Mouse (Mus musculus): ENCODE results near the gene Cers6. TPM values are rescaled to one million over a fixed set of nuclear protein-coding genes. Genes with fewer than 3 reads are reported as not detected.
A peak's percentile ranks its signal among the peaks of the same experiment; 100 is the strongest.

Cers6 gene
- polyA plus RNA-seq (2014; fragmentation: Nextera tagmentation; extraction: Ambion mirVana), result 32.1 and 34.0 TPM in 2 replicates

- Histone ChIP-seq H3K27me3 (ENCODE audit: control insufficient read depth, insufficient read depth, low read length) (peaks cover 7% of the 10 kb centered on the region), H3K9me3 (ENCODE audit: control insufficient read depth, low read length) (no peaks in the 10 kb centered on the region), H3K9ac (ENCODE audit: low read length) (peak within 1 kb of the TSS; percentile 94), H3K36me3 (ENCODE audit: control insufficient read depth, insufficient read depth, low read length) (no peaks in the 10 kb centered on the region), H3K27ac (ENCODE audit: low read depth, low read length) (peak within 1 kb of the TSS; percentile 57), H3K4me1 (ENCODE audit: control insufficient read depth, insufficient read depth, low read length) (peaks cover 6% of the 10 kb centered on the region; the same call in 1 of the 2 replicates), H3K4me3 (ENCODE audit: low read depth, low read length) (peak within 1 kb of the TSS; percentile 79), H3K4me2 (peak within 1 kb of the TSS; percentile 74)
- DNase-seq (ENCODE audit: low spot score, missing footprints) (peak; percentile 98), ATAC-seq (ENCODE audit: low FRiP score) (peak; percentile 98)
- WGBS, result under 1% methylated on average over 53 of the region's 53 CpGs
Observed at GRCm38 (mm10) chr2:68860904-68861685, at the start of gene Cers6. Gene Cers6 (plus strand): TSS chr2:68861441.

- H3K36me3 ChIP-seq (ENCODE audit: control insufficient read depth, insufficient read depth, low read length), result no peaks in the 10 kb centered on the region
- no peak overlapping the region for H3K4me3 ChIP-seq (ENCODE audit: low read depth, low read length)
- no peak for DNase-seq (ENCODE audit: low spot score, missing footprints)
- H3K4me1 ChIP-seq (ENCODE audit: control insufficient read depth, insufficient read depth, low read length), result no peaks in the 10 kb centered on the region
- H3K4me2 ChIP-seq, result no peak overlapping the region
- no peak overlapping the region for H3K27ac ChIP-seq (ENCODE audit: low read depth, low read length)
- no peak overlapping the region for H3K9ac ChIP-seq (ENCODE audit: low read length)
- no peaks in the 10 kb centered on the region for H3K9me3 ChIP-seq (ENCODE audit: control insufficient read depth, low read length)
- H3K27me3 ChIP-seq (ENCODE audit: control insufficient read depth, insufficient read depth, low read length), result no peaks in the 10 kb centered on the region
- no peak for ATAC-seq (ENCODE audit: low FRiP score)
- WGBS, result 59% methylated on average over 2 of the region's 2 CpGs
Observed at GRCm38 (mm10) chr2:68814409-68814808, 46.8 kb upstream of the Cers6 start.

GRCm38 (mm10) chr2:68819040-68819439, 42.2 kb upstream of the Cers6 start:
- Histone ChIP-seq H3K4me3 (ENCODE audit: low read depth, low read length) (no peak overlapping the region), H3K4me2 (no peak overlapping the region), H3K4me1 (ENCODE audit: control insufficient read depth, insufficient read depth, low read length) (no peaks in the 10 kb centered on the region), H3K27ac (ENCODE audit: low read depth, low read length) (no peak overlapping the region), H3K9me3 (ENCODE audit: control insufficient read depth, low read length) (no peaks in the 10 kb centered on the region), H3K9ac (ENCODE audit: low read length) (no peak overlapping the region), H3K36me3 (ENCODE audit: control insufficient read depth, insufficient read depth, low read length) (no peaks in the 10 kb centered on the region), H3K27me3 (ENCODE audit: control insufficient read depth, insufficient read depth, low read length) (no peaks in the 10 kb centered on the region)
- ATAC-seq (ENCODE audit: low FRiP score), result no peak
- DNase-seq (ENCODE audit: low spot score, missing footprints), result no peak
- 76% methylated on average over 4 of the region's 4 CpGs for WGBS

GRCm38 (mm10) chr2:68822152-68822887, 38.9 kb upstream of the Cers6 start:
- 78% methylated on average over 4 of the region's 4 CpGs for WGBS
- Histone ChIP-seq H3K9me3 (ENCODE audit: control insufficient read depth, low read length) (no peaks in the 10 kb centered on the region), H3K36me3 (ENCODE audit: control insufficient read depth, insufficient read depth, low read length) (no peaks in the 10 kb centered on the region), H3K4me2 (no peak overlapping the region), H3K4me1 (ENCODE audit: control insufficient read depth, insufficient read depth, low read length) (no peaks in the 10 kb centered on the region), H3K27me3 (ENCODE audit: control insufficient read depth, insufficient read depth, low read length) (no peaks in the 10 kb centered on the region), H3K9ac (ENCODE audit: low read length) (no peak overlapping the region), H3K27ac (ENCODE audit: low read depth, low read length) (no peak overlapping the region), H3K4me3 (ENCODE audit: low read depth, low read length) (no peak overlapping the region)
- DNase-seq (ENCODE audit: low spot score, missing footprints) (no peak), ATAC-seq (ENCODE audit: low FRiP score) (no peak)

GRCm38 (mm10) chr2:68825326-68826020, 35.8 kb upstream of the Cers6 start:
- H3K4me1 ChIP-seq (ENCODE audit: control insufficient read depth, insufficient read depth, low read length), result no peaks in the 10 kb centered on the region
- H3K4me3 ChIP-seq (ENCODE audit: low read depth, low read length), result no peak overlapping the region
- H3K9me3 ChIP-seq (ENCODE audit: control insufficient read depth, low read length), result no peaks in the 10 kb centered on the region
- H3K27ac ChIP-seq (ENCODE audit: low read depth, low read length), result no peak overlapping the region
- no peaks in the 10 kb centered on the region for H3K27me3 ChIP-seq (ENCODE audit: control insufficient read depth, insufficient read depth, low read length)
- DNase-seq (ENCODE audit: low spot score, missing footprints), result no peak
- 65% methylated on average over 7 of the region's 7 CpGs for WGBS
- H3K9ac ChIP-seq (ENCODE audit: low read length), result no peak overlapping the region
- no peak for ATAC-seq (ENCODE audit: low FRiP score)
- no peaks in the 10 kb centered on the region for H3K36me3 ChIP-seq (ENCODE audit: control insufficient read depth, insufficient read depth, low read length)
- H3K4me2 ChIP-seq, result no peak overlapping the region

- H3K27me3 ChIP-seq (ENCODE audit: control insufficient read depth, insufficient read depth, low read length), result no peaks in the 10 kb centered on the region
- no peak overlapping the region for H3K4me3 ChIP-seq (ENCODE audit: low read depth, low read length)
- 87% methylated on average over 5 of the region's 5 CpGs for WGBS
- ATAC-seq (ENCODE audit: low FRiP score) (no peak), DNase-seq (ENCODE audit: low spot score, missing footprints) (no peak)
- H3K27ac ChIP-seq (ENCODE audit: low read depth, low read length), result no peak overlapping the region
- H3K4me1 ChIP-seq (ENCODE audit: control insufficient read depth, insufficient read depth, low read length), result no peaks in the 10 kb centered on the region
- H3K4me2 ChIP-seq, result no peak overlapping the region
- H3K36me3 ChIP-seq (ENCODE audit: control insufficient read depth, insufficient read depth, low read length), result no peaks in the 10 kb centered on the region
- no peak overlapping the region for H3K9ac ChIP-seq (ENCODE audit: low read length)
- no peaks in the 10 kb centered on the region for H3K9me3 ChIP-seq (ENCODE audit: control insufficient read depth, low read length)
Observed at GRCm38 (mm10) chr2:68843330-68843729, 17.9 kb upstream of the Cers6 start.

- Histone ChIP-seq H3K27me3 (ENCODE audit: control insufficient read depth, insufficient read depth, low read length) (no peaks in the 10 kb centered on the region), H3K36me3 (ENCODE audit: control insufficient read depth, insufficient read depth, low read length) (no peaks in the 10 kb centered on the region), H3K9ac (ENCODE audit: low read length) (no peak overlapping the region), H3K4me1 (ENCODE audit: control insufficient read depth, insufficient read depth, low read length) (no peaks in the 10 kb centered on the region), H3K9me3 (ENCODE audit: control insufficient read depth, low read length) (no peaks in the 10 kb centered on the region), H3K27ac (ENCODE audit: low read depth, low read length) (no peak overlapping the region), H3K4me3 (ENCODE audit: low read depth, low read length) (no peak overlapping the region), H3K4me2 (no peak overlapping the region)
- no peak for DNase-seq (ENCODE audit: low spot score, missing footprints)
- ATAC-seq (ENCODE audit: low FRiP score), result no peak
- WGBS, result 93% methylated on average over 2 of the region's 2 CpGs
Observed at GRCm38 (mm10) chr2:68844530-68844929, 16.7 kb upstream of the Cers6 start.

- DNase-seq (ENCODE audit: low spot score, missing footprints), result no peak
- H3K4me3 ChIP-seq (ENCODE audit: low read depth, low read length), result no peak overlapping the region
- H3K4me1 ChIP-seq (ENCODE audit: control insufficient read depth, insufficient read depth, low read length), result no peaks in the 10 kb centered on the region
- WGBS, result 89% methylated on average over 13 of the region's 13 CpGs
- no peaks in the 10 kb centered on the region for H3K27me3 ChIP-seq (ENCODE audit: control insufficient read depth, insufficient read depth, low read length)
- no peak overlapping the region for H3K27ac ChIP-seq (ENCODE audit: low read depth, low read length)
- no peaks in the 10 kb centered on the region for H3K36me3 ChIP-seq (ENCODE audit: control insufficient read depth, insufficient read depth, low read length)
- H3K9ac ChIP-seq (ENCODE audit: low read length), result no peak overlapping the region
- no peaks in the 10 kb centered on the region for H3K9me3 ChIP-seq (ENCODE audit: control insufficient read depth, low read length)
- no peak overlapping the region for H3K4me2 ChIP-seq
- no peak for ATAC-seq (ENCODE audit: low FRiP score)
Observed at GRCm38 (mm10) chr2:68845002-68845740, 16.1 kb upstream of the Cers6 start.
